Mouse (Mus musculus) frontal cortex, adult 2 months (tissue): ENCODE results near the gene Gm21818. TPM values are rescaled to one million over a fixed set of nuclear protein-coding genes. Genes with fewer than 3 reads are reported as not detected.
"Not testable (repeated sequence)": the region's sequence is repeated elsewhere in the genome, so short reads cannot be mapped to it uniquely, and the experiment has no call there.

Experiments
- DNase-seq, 2 experiments: peaks; one replicate each; pipeline ENCODE4 v3.0.0; 2022; ENCODE audit warnings: low spot score in 1 of 2; ENCODE audit errors: extremely low spot score in 1 of 2
- polyA plus RNA-seq: library from polyadenylated mRNA; depleted of rRNA; stranded (reverse); fragments of >200 nt; gene quantifications from 2 replicates; pipeline ENCODE4 v1.2.3, GENCODE M21; 2012; rRNA removed

Gm21818 gene
- polyA plus RNA-seq: not detected in 2 replicates

GRCm38 (mm10) chr13:120172133-120172532, at the start of gene Gm21818:
Gene Gm21818, plus strand, starts transcription at chr13:120172433.
- DNase-seq: not testable (repeated sequence)

DNA sequence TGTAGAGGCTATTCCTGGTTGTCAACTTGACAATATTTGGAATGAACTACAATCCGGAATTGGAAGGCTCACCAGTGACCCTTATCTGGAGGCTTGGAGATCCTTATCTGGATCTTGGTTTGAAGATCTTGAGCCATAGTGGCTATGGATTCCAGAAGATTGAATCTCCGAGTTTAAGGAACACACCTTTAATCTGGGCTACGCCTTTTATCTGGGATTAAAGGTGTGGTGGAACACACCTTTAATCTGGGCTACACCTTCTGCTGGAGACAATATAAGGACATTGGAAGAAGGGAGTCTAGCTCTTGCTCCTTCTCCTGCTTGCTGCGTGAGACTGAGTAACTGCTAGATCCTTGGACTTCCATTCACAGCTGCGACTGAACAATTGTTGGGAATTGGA, 32.3 kb upstream of the Gm21818 start, which contains the start of gene Gm20767:
Gene Gm20767 (plus strand): TSS at position 301 of the 400 bp plus-strand sequence.
- DNase-seq: not testable (repeated sequence)

DNA sequence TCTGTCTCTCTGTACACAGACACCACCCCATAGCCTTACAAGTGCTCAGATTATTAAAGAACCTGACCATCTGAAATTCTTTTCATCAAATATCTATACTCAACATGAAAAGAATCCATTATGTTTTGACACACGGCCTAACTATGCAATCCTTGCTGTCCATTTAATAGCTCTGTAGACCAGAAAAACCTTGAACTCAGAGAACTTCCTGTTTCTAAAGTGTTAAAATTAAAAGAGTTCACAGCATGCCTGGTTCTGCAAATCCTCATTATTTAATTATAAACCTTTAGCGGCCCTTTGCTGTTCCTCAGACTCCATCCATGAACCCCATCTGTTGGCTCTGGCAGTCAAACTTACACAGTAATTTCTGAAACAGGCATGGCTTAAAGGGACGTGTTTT, 29.9 kb upstream of the Gm21818 start:
- DNase-seq: not testable (repeated sequence)

- DNase-seq: not testable (repeated sequence)
Measured at GRCm38 (mm10) chr13:120149660-120150407, 22.4 kb upstream of the Gm21818 start.

DNA sequence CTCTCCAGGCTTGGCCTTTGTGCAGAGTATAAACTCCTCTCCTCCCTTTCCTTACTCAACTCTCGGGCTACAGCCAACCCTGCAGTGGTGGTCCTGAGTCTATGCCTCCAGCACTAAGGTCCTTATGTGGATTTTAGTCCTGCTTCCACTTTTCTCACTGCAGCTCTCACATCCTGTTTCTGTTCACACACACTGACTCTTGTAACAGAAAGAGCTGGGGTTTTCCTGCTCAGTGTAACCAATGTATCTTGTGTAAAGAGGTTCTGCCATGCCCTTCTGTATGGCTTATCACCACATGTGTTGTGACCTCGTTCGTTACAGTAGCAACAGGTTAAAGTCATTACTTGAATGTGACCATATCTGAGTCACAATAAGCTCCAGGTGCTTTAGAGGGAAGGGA, 21.6 kb upstream of the Gm21818 start:
- not testable (repeated sequence) for DNase-seq

DNA sequence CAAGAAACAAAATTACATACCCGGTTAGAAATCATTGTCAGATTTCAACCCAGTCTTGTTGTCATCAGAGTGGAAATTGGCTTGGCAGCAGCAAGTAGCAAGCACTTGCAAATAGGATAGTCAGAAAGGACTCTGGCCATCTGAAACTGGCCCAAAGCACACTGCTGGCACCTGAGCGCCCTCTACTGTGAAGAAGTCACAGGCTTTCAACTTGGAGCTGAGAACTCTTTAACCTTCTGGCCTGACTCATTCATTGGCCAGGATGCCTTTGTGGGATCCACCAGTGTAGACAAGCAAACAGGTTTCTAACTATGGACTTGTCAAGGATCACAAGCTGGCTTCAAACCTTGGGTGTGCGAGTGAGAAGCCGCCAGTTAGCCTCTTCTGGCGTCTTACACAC, 3.9 kb upstream of the Gm21818 start:
- not testable (repeated sequence) for DNase-seq

DNA sequence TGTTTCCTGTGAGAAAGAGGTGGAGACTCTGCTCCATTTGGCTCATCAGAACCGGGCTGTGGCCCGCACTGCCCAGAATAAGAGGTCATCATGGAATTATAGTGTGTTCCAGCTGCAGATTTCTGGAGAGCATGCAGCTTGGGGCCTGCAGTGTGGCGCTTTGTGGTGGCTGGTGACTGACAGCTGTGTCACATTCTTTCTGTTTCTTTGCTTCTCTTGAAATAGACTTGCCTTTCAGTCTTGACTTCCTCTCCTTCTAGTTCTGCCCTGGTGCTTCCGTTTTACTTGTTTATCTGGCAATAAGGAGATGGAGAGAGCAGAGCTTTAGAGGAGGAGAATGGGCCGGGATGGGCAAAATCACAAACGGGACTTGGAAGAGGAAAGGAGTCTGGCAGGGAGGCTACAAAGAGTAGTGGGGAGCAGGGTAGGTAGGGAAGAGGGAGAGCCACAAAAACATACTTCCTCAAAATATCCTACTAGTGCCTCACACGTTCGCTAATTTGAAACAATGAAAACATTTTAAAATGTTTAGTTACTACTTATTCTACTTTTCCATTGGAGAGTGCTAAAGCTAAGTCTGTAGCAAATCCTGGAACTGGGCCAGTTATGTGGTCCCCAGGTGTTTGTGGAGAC, 24.1 kb downstream of the Gm21818 start:
- not testable (repeated sequence) for DNase-seq

DNA sequence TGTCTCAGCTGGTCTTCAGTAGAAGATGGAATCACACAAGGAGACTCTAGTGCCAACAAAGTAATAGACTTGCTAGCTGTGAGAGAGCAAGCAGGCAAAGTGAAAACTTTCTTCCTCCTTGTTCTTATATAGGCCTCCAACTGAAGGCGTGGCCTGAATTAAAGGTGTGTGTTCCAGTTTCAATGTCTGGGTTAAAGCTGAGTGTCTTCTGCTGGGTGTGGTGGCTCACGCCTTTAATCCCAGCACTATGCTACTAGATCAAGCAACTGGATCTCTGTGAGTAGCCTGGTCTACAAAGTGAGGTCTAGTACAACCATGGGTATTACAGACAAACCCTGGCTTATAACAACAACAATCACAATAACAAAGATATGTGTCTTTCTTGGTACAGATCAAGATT, 43.6 kb downstream of the Gm21818 start, which contains the start of gene Gm21762:
Gene Gm21762 (minus strand): TSS at position 101 of the 400 bp plus-strand sequence.
- not testable (repeated sequence) for DNase-seq

- DNase-seq: not testable (repeated sequence)
Measured at GRCm38 (mm10) chr13:120220922-120221321, 48.7 kb downstream of the Gm21818 start.

- DNase-seq: not testable (repeated sequence)
Measured at GRCm38 (mm10) chr13:120223012-120223659, 50.9 kb downstream of the Gm21818 start.

Other genes with a start within 250 kb of the Gm21818 start
- not detected in 2 replicates for gene Gm21761, start 243.2 kb upstream of the Gm21818 start, polyA plus RNA-seq
- gene B020031M17Rik, start 221.6 kb upstream of the Gm21818 start, polyA plus RNA-seq: not detected in 2 replicates
- gene Gm36079, start 145.4 kb upstream of the Gm21818 start, polyA plus RNA-seq: not detected in 2 replicates
- 0.11 and 0.16 TPM in 2 replicates for gene Gm21188, start 120.2 kb upstream of the Gm21818 start, polyA plus RNA-seq
- not detected in 2 replicates for gene Gm20767, start 32.2 kb upstream of the Gm21818 start, polyA plus RNA-seq
- gene Gm21762, start 43.5 kb downstream of the Gm21818 start, polyA plus RNA-seq: not detected in 2 replicates
- not detected in 2 replicates for gene Gm21731, start 66.7 kb downstream of the Gm21818 start, polyA plus RNA-seq
- gene AF067061, start 90.7 kb downstream of the Gm21818 start, polyA plus RNA-seq: not detected in 2 replicates
- gene BC147527, start 128.0 kb downstream of the Gm21818 start, polyA plus RNA-seq: 0.15 and 0.20 TPM in 2 replicates
- gene Tcstv3, start 144.4 kb downstream of the Gm21818 start, polyA plus RNA-seq: not detected in 2 replicates